Mouse (Mus musculus): Measurements from ENCODE around the gene Stat3. TPM values are rescaled to one million over a fixed set of nuclear protein-coding genes. Genes with fewer than 3 reads are reported as not detected.

The Stat3 gene
- total RNA-seq (2022) = 10 to 100 TPM; 39.0 to 54.7 (median 46.3) TPM

DNA sequence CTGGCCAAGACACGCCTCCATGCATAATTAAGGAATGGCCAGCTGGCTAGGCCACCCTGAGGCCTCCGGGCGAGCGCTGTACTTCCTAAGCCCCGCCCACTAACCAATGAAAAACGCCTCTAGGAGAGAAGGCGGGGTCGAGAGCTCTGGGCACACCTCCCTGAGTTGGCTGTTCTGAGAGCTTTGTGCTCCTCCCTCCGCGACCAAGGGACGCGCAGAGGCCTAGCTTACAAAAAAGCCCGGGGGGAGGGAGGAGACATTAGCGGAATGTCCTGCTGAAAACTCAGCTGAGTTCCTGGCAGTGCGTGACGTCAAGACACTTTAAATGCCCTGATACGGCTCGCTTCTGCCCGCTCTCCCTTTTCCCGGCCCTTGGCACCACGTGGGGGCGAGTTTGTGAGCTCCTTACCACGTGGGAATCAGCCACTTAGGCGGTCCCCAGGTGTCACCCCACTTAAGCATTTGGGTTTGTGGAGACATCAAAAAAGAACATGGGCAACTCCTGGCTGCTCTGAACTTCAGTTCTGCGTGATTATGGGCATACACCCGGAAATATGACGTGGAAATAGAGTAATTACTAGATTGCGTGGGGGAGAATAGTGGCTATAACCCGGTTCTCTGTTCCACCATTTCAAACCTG, at the start of gene Stat3:
Gene Stat3, minus strand, starts transcription at position 29 of the 640 bp plus-strand sequence.
- DNase-seq (ENCODE audit: low spot score in 2 of 2) = peak; percentile 98 to 99

DNA sequence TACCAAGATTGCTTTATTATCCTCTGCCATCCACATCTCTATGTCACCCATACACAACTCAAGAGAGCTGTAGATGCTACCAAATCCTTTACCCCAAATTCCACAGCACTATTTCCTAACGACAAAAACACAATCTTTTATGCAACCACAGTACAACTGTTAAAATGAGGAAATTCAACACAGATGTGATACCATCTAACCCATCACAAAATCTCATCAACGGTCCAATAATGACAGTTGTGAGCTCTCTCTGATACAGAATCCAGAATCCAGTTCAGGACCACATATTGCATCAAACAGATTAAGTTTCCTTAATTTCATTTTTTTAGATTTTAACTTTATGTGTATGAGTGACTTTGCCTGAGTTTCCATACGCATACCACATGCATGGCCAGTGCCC, 49.3 kb upstream of the Stat3 start:
- DNase-seq (ENCODE audit: low spot score in 2 of 2) = no peak

DNA sequence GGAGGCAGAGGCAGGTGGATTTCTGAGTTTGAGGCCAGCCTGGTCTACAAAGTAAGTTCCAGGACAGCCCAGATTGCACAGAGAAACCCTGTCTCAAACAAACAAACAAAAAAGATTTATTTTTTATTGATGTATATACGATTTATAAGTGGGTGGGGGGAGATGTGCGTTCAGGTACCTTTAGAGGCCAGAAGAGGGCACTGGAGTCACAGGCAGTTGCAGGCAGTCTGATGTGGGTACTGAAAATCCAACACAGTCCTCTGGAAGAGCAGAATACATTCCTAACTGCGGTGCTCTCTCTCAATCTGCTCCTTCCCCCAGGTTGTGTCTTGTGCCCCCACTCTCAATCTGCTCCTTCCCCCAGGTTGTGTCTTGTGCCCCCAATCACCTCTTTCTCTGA, 46.3 kb upstream of the Stat3 start:
- DNase-seq (ENCODE audit: low spot score in 2 of 2) = no peak

DNA sequence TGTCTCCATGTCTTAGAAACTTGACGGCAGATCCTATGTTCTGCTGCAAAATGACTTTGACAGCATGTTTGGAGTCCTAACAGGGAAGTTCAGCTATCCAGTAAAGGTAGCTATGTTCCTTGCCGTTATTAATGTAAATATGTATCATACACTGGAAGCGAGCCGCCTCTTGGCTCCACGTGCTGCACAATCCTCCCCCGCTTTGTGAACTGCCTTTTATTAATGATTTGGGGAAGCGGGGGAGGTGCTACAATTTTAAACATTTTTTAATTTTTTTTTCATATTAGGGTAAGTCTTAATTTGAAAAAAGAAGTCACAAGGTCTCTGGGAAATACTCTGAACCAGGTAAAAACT, 44.4 kb upstream of the Stat3 start:
- no peak for DNase-seq (ENCODE audit: low spot score in 2 of 2)

DNA sequence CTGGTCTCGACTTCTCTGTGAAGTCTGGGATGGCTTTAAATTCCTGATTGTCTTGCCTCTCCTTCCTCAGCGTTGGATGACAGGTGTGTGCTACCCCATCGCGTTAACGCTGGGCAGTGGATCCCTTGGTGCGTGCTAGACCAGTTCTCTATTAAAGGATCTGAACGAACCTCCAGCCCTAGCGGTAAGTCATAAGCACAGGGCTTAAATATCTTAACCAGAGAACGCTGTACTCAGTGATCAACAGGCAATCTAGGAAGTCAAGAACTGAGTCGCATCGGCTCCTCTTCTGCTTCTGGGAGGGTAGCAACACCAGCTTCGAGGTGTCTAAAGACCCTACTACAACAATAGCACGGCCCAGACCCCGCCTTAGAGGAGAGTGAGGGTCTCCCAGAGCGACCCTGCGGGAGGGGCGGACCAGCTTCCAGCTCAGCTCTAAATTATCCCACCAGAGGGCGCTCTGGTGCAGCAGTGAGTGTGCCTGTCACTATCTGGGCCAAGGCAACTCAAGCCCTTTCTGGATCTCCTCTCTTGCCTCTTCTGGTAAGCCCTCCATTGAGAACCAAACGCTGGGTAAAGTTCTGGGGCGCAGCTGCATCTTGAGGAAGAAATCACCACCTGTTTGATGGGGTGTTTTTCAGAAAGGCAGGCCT, 43.9 kb upstream of the Stat3 start:
- DNase-seq (ENCODE audit: low spot score in 2 of 2) = no peak

DNA sequence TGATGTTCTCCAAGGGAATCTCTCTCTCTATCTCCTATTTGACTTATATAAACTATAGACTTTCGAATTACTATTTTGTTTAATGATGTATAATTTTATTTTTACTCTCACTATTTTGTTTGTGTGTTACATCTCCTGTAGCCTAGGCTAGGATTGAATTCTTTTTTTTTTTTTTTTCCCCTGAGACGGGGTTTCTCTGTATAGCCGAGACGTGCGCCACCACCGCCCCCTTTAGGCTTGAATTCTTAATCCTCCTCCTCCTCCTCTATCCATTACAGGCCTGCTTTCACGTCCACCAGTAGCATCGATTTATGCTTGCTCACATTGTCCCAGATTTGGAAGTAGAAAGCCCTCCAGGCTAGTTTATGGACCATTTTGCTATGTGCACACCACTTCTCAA, 42.7 kb upstream of the Stat3 start:
- DNase-seq (ENCODE audit: low spot score in 2 of 2) = no peak

DNA sequence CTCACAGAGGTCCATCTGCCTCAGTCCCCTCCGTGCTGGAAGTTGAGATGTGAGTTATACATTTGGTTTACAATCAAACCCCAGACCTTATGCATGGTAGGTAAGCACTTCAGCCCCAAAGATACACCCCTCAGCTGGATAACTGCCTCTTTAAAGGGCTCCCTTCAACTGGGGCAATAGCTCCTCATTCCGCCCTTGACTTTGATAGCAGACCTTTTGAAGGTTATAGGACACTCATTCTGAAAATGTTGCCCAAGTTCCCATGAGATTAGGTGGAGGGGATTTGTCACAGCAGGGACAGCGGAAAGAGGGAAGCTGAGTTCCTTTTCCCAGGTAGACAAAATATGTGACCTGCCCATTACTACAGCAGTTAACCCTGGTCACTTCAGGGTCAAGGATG, 41.9 kb upstream of the Stat3 start:
- no peak for DNase-seq (ENCODE audit: low spot score in 2 of 2)

DNA sequence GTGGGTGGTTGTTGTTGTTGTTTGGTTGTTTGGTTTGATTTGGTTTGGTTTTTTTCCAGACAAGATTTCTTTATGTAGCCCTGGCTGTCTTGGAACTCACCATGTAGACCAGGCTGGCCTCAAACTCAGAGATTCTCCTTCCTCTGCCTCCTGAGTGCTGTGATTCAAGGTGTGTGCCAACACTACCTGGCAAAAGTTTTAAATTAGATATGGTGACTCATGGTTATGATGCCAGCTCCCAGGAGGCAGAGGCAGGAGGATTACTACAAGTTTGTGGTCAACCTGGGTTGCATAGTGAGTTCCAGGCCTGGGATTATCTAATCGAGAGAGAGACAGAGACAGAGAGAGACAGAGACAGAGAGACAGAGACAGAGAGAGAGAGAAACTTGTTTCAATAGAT, 41.1 kb upstream of the Stat3 start:
- no peak for DNase-seq (ENCODE audit: low spot score in 2 of 2)

DNA sequence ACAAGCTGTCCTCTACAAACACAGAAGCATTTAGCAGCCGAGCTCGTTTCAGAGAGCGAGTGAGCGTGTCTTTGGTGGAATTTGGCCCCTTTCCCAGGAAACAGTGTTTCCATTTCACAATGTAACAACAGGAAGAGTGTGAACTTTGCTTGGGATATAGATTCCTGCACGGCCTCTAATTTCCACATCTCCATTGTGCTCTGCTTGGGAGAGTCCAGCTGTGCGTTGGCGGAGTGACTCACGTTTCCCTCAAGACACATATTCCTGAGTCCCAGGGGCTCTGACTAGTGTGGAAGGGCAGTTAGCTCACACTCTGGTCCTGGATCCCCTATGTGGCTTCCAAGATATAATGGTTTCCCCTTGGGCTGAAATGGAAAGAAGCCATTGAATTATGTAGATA, 40.5 kb upstream of the Stat3 start:
- DNase-seq (ENCODE audit: low spot score in 2 of 2) = no peak

DNA sequence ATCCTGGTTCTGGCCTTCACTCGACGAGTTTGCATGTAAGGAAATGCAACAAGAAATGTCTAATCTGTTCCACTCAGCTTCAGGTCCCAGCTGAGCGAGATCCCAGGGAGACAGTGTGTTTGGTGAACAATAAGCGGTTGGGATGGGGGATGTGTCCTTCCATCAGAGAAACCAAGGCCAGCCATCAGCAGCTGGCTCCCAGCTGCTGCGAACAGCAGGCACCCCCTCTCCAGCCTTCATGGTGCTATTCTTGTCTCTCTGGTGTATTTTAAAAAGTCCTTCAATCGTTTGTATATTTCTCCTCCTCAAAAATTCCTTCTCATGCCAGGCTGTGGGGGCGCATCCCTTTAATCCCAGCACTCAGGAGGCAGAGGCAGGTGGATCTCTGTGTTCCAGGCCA, 35.9 kb upstream of the Stat3 start:
- DNase-seq (ENCODE audit: low spot score in 2 of 2) = no peak

DNA sequence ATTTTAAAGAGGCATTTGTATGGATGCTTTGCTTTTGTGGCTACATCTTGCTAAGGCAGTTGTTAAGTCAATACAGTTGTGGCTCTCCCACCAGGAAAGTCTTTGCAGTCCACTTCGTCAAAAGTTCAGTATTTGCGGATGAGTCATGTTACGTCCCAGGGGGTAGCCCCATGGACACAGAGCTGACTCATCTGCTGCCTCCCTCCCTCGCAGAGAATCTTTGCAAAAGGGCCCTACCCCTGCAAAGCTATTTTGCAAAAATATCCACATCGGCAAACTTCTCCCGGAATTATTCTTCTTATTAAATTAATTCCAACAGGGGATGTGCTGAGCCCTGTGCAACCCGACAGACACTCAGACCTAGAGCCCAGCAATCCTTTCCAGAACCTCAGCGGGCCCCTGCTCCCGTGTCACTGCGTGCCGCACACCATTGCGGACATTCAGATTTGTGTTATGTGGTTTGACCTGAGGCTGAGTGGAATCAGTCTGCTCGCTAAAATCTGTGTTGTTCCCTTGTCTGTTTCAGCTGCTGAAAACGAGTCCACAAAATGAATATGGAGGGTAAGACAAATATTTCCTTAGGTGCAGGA, 35.1 kb upstream of the Stat3 start:
- DNase-seq (ENCODE audit: low spot score in 2 of 2) = no peak

DNA sequence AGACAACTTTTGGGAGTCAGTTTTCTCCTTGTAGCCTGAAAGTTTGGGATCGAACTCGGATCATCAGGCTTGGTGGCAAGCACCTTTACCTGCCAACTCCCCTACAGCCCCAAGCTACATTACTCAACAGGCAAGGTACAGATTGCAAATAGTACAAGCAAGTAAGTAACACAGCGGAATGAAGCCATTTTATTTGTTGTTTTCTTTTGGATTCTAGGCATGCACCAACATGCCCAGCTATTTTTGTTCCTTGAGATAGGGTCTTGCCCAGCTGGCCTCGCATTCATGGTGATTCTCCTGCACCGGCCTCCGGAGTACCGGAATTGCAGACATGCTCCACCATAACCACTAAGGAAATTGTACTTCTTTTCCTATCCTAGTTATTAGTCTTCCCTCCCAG, 33.9 kb upstream of the Stat3 start:
- no peak for DNase-seq (ENCODE audit: low spot score in 2 of 2)

DNA sequence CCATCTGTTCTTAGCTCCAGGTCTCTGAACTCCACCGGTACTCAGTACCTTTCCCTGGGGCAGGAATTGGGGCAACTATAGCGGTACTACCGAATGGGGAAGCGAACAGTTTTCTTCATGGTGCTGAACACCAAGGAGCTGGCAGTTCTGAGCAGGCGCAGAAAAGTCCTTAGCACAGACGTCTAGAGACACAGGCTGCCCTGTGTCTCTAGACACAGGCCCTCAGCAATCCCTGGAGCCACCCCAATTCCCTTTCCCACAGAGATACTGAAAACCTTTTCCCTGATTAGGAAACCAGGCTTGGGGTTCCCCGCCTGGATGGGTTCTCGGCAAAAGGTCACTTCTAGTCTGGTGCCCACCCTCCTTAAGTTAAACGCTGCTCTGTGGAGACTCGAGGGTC, 32.1 kb upstream of the Stat3 start:
- DNase-seq (ENCODE audit: low spot score in 2 of 2) = no peak

DNA sequence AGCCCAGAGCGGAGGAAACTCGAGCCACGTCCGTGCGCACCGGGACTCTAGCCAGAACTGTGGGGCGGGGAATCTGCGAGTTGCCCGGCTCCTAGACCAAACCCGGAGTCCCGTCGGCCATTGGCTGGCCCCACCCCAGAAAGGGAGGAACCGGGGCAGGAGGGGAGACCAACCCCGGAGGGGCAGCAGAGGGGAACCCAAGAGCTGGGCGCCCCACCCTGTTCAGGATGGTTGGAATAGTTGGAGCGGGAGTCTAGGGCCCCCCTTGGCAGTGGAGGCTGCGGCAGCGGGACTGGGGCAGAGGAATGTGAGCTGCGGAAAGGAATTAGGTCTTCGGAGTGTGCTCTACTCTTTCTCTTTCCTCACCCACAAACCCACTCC, 31.2 kb upstream of the Stat3 start, which contains the start of gene Cavin1:
Gene Cavin1, minus strand, starts transcription at position 331 of the 381 bp plus-strand sequence.
- DNase-seq (ENCODE audit: low spot score in 2 of 2) = peak in 1 of 2 experiments; percentile 31

DNA sequence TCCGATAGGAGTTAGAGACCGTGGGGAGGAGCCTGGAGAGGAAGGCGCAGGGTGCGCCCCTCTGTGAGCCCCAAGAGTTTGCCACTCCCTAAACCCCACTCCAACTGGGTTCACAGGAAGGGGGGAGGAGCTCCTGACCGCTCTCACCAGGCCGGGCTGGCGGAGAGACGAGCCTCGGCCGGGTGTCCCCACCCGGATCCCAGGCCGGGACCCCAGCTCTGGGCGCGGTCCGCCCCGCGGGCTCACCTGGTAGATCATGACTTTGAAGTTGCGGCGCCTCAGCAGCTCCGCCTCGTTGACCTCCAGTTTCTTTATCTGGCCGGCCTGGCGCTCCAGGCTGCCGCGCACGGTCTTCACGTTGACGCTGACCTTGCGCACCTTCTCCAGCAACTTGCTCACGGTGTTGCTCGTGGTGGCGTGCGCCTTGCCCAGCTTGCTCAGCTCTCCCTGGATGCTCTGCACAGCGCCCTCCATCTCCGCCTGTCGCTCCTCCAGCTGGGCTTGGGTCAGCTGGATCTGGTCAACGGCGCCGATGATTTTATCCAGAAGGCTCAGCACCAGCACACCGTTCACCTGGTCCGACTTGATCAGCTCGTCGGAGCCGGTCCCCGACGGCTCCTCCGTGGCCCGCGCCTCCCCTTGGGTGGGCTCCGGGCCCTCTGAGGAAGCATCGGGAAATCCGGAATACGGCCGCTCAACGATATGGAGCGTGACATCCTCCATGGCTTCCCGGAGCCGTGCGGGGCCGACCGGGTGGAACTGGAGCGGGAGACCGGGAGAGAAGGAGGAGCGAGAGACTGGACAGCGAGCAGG, 30.6 kb upstream of the Stat3 start:
- DNase-seq (ENCODE audit: low spot score in 2 of 2) = no peak

DNA sequence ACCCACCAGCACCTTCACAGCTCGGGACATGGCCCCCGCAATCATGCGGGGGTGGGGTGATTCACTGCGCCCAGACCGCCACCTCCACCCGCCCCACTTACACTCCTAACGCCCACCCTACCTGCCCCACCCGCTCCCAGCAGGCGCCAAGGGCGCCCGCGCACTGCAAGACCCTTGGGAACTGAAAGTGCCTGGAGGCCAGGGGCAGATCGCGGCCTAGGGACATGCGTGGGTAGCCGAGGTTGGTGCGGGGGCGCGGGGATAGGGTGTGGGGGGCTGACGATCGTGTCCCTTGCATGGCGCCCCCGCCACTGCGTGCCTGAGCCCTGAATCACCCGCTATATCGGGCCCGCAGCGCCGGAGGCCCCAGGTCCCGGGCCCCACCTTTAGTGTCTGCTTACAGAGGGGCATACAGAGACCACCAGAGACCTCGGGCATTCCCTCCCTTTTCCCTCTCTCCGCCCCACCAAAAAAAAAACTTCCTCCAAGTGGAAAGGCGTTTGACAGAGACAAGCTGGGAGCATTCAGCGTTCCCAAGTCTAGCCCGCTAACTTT, 29.9 kb upstream of the Stat3 start:
- no peak for DNase-seq (ENCODE audit: low spot score in 2 of 2)

DNA sequence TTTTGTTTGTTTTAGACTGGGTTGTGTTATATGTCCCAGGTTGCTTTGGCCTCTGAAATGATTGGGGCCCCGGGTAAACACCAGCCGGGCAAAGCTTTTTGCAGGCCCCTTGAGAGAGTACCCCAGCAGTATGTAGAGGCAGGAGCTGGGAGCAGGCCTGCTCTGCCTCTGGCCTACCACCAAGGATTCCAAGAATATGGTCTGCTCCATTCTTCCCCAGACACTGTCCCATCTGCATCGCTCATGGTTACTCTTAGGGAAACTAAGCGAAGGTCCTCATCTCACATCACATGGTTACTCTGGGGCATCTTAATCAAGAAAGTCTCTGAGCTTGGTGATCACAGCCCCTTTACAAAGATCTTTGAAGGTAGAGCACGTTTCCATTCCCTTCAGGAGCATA, 29.2 kb upstream of the Stat3 start:
- DNase-seq (ENCODE audit: low spot score in 2 of 2) = no peak

DNA sequence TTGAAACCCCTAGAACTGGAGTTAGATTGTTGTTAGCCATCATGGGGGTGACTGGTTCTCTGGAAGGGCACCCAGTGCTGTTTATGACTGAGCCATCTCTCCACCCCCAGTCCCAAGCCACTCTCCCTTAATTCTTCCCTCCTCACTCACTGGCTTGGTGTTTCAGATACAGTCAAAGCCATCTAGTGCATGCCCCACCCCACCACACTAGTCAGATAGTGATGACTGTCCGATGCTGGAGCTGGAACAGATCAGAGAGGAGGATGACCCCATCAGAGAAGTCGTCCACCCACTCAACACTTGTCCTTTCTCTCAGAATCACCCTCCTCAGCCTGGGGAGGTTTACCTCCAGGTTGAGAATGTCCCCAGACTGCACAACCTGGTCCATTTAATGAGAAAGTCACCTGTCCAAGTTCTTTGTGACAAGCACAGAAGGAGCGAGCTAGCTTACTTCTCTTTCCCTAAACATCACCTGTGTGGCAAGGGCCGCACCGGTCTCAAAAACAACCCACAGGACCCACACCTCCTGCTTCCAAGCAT, 28.6 kb upstream of the Stat3 start:
- no peak for DNase-seq (ENCODE audit: low spot score in 2 of 2)

DNA sequence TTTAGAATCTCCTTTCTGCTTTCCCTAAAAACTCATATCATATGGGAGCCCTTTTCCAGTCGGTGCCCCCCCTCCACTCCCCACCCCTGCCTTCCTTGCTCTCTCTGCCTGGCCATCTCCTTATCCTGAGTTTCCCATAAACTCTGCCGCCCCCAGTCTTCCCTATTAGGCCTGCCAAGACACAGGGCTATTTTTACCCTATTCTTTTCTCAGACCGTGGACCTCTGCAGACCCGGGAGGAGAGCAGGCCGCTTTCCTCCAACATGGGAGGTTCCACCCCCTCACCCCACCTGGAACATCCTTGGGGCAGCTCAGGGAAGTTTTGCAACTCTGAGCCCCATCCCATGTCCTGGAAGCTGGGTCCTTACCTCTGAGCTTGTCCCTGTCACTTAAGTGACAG, 28.0 kb upstream of the Stat3 start:
- no peak for DNase-seq (ENCODE audit: low spot score in 2 of 2)

DNA sequence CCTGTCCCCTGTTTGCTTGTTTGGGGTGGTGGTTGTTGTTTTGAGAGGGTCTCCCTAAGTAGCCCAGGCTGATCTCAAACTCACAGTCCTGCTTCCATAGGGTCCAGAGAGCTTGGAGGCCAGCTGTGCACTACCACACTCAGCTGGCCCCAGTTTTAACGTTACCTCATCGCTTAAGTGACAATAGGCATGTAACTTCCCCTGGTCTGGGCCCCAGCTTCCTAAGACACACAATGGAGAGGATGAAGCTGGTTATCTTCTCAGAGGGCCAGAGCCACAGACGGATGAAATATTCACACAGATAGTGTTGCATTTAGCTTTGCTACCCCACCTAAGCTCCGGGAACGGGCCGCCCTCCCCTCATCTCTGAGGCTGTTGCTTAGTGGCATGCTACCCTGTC, 26.4 kb upstream of the Stat3 start:
- no peak for DNase-seq (ENCODE audit: low spot score in 2 of 2)

DNA sequence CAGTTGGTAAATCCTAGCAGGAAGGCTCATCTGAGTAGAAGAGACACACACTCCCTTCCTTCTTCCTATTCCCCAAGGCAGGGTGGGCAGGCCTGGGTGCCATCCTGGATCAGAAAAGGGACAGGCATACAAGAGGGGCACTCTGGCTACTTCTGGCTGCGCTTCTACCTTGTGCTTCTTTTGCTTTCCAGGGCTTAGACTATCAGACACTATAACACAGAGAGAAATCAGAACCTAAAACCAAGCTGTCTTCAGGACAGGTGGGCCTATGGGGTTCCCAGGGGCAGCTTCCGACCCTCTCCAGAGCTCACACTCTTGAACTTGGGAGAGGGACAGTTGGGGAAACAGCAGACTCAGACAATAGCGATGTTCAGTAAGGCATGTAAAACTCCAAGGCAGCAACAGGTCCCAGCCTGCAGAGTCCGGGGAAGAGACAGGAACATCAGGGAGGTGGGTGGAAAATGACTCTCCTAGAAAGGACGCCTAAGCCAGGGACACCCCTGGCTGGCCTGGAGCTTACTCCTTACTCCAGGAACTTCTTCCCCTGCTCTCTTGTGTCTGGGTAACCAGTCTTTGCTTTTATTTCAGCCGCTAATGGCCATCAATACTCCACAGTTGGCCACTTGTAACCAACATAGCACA, 25.7 kb upstream of the Stat3 start:
- no peak for DNase-seq (ENCODE audit: low spot score in 2 of 2)
